Mouse (Mus musculus) neural tube, embryonic 11.5 days (tissue): Measurements from ENCODE around the gene Gm5678. TPM values are rescaled to one million over a fixed set of nuclear protein-coding genes. Genes with fewer than 3 reads are reported as not detected.

Source experiments
- ATAC-seq: fragments of 200-750 bp; cut with Nextera tagmentation; 2 replicates; pipeline ENCODE4 v1.8.0; 2017; ENCODE audit warnings: moderate number of reproducible peaks, mild to moderate bottlenecking, moderate TSS enrichment, moderate library complexity; ENCODE audit not compliant: insufficient read depth, low FRiP score, low TSS enrichment
- DNase-seq: peaks from one replicate; pipeline ENCODE4 v3.0.0-alpha.2; 2015; ENCODE audit warnings: low spot score
- H3K27ac ChIP-seq: fragments of 300-500 bp; sonication (generic); 2 replicates; pipeline ENCODE4 v1.5.1; 2014; ENCODE audit warnings: low read depth, mild to moderate bottlenecking, low read length
- H3K27me3 ChIP-seq: fragments of 300-500 bp; sonication (generic); 2 replicates; pipeline ENCODE4 v1.6.1; 2014; ENCODE audit warnings: mild to moderate bottlenecking, low read length, mixed read lengths; ENCODE audit not compliant: control insufficient read depth, insufficient read depth
- H3K36me3 ChIP-seq: fragments of 300-500 bp; sonication (generic); 2 replicates; pipeline ENCODE4 v1.6.1; 2014; ENCODE audit warnings: mild to moderate bottlenecking, low read length, moderate library complexity, mixed read lengths; ENCODE audit not compliant: control insufficient read depth, insufficient read depth
- H3K4me1 ChIP-seq: fragments of 300-500 bp; sonication (generic); 2 replicates; pipeline ENCODE4 v1.6.1; 2014; ENCODE audit warnings: low read length, mixed read lengths; ENCODE audit not compliant: control insufficient read depth, insufficient read depth
- H3K4me2 ChIP-seq: fragments of 300-500 bp; sonication (generic); 2 replicates; pipeline ENCODE4 v1.6.1; 2014; ENCODE audit warnings: low read depth, mild to moderate bottlenecking, moderate library complexity
- H3K4me3 ChIP-seq: fragments of 300-500 bp; sonication (generic); 2 replicates; pipeline ENCODE4 v1.5.1; 2014; ENCODE audit warnings: low read depth, low read length
- H3K9ac ChIP-seq: fragments of 300-500 bp; sonication (generic); 2 replicates; pipeline ENCODE4 v1.6.1; 2014; ENCODE audit warnings: mild to moderate bottlenecking, low read length
- H3K9me3 ChIP-seq: fragments of 300-500 bp; sonication (generic); 2 replicates; pipeline ENCODE4 v1.6.1; 2016; ENCODE audit warnings: low read length; ENCODE audit not compliant: control insufficient read depth
- WGBS: fragments of 180-500 bp; shearing (Covaris S2); extraction: QIAGEN DNeasy Blood & Tissue Kit; methylation state at CpG from one replicate; pipeline ENCODE4 v1.1.7; 2014; 5-methylcytosine and 5-hydroxymethylcytosine counted together
- polyA plus RNA-seq: library from polyadenylated mRNA; unstranded; fragments of >200 nt; fragmentation: Nextera tagmentation; extraction: Ambion mirVana; gene quantifications from 2 replicates; pipeline ENCODE4 v1.2.1, GENCODE M21; 2014

Gm5678 gene
- polyA plus RNA-seq, 1 experiment from 2014 or later: not detected

DNA sequence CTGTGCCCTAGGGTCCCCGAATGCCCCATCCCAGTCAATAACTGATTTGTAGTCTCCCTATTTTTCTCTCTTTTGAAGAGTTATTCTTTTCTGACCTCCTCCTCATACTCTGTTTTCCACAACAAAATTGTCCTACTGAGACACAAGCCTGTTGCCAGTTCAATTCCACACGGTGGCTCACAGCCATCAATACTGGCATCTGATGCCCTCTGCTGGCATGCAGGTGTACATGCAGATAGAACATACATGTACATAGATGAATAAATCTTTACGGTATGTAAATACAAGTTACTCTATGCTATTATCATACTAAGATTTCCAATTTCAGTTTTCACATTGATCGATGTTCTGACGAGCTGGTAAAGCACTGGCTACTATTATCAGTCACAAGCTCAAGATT, 43.2 kb downstream of the Gm5678 start:
- no peak overlapping the region for H3K9ac ChIP-seq
- H3K4me2 ChIP-seq: no peak overlapping the region
- no peaks in the 10 kb centered on the region for H3K4me1 ChIP-seq
- H3K36me3 ChIP-seq: no peaks in the 10 kb centered on the region
- no peak overlapping the region for H3K4me3 ChIP-seq
- no peaks in the 10 kb centered on the region for H3K27me3 ChIP-seq
- 91% methylated on average over 5 of the region's 5 CpGs for WGBS
- H3K27ac ChIP-seq: no peak overlapping the region
- no peak for DNase-seq
- ATAC-seq: no peak
- no peaks in the 10 kb centered on the region for H3K9me3 ChIP-seq

DNA sequence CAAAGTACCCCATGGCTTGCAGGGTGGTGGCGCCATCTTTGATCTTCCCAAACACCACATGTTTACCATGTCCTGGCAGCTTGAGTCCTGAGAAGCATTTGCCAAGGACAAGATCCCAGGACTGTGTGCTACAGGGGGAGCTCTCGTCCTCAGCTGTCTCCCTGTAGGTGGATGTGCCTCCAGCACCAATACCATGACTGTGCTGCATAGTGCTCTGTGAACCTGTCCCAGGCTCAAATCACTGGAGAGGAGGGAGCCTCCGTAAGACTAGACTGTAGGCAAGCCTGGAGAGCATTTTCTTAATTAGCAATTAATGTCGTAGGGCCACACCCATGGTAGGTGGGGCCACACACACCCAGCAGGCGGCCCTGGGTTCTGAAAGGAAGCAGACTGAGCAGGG, 48.5 kb downstream of the Gm5678 start:
- Histone ChIP-seq H3K9ac (no peak overlapping the region), H3K27me3 (peaks cover 3% of the 10 kb centered on the region; the same call in 1 of the 2 replicates), H3K4me3 (no peak overlapping the region), H3K9me3 (no peaks in the 10 kb centered on the region), H3K36me3 (no peaks in the 10 kb centered on the region), H3K27ac (no peak overlapping the region), H3K4me2 (no peak overlapping the region), H3K4me1 (no peaks in the 10 kb centered on the region)
- no peak for ATAC-seq
- 87% methylated on average over 5 of the region's 5 CpGs for WGBS
- no peak for DNase-seq

DNA sequence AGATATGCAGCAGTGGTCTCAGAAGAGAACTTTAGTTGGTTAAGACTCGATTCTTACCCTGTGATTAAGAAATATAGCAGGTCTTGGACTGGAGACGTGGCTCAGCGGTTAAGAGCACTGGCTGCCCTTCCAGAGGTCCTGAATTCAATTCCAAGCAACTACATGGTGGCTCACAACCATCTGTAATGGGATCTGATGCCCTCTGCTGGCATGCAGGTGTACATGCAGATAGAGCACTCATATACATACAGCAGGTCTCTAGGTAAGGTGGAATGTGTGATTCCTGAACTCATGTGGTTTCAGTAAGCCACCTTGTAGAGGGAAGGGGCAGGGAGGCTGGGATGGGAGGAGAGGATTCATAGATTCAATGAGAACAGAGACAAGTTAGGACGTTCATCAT, 50.3 kb downstream of the Gm5678 start:
- WGBS: 83% methylated on average over 4 of the region's 4 CpGs
- Histone ChIP-seq H3K36me3 (no peaks in the 10 kb centered on the region), H3K9me3 (no peaks in the 10 kb centered on the region), H3K9ac (no peak overlapping the region), H3K27me3 (peaks cover 18% of the 10 kb centered on the region), H3K4me3 (no peak overlapping the region), H3K27ac (no peak overlapping the region), H3K4me1 (peaks cover 2% of the 10 kb centered on the region; the same call in 1 of the 2 replicates), H3K4me2 (no peak overlapping the region)
- DNase-seq (no peak), ATAC-seq (no peak)

DNA sequence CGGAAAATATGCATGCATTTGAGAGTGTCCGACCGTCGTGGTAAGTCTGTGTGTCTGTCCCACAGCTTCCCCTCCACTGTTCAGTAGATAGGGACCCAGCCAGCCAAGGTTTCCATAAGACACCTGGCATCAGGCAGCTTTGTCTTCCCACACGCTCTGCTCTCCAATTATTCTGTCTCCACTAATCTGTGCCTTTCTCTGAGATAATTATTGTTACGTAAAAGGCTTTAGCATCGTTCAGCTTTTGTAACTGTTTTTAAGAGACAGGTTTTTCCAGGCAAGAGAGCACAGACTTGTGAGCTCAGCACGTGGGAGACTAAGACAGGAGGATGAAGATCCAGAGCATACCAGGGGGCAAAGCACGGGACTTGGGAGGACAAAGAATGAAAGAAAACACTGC, 51.3 kb downstream of the Gm5678 start:
- no peak overlapping the region for H3K27ac ChIP-seq
- no peak for ATAC-seq

More for the DNA sequence above, 51.3 kb downstream of the Gm5678 start:
- H3K27me3 ChIP-seq: peaks cover 27% of the 10 kb centered on the region
- H3K9me3 ChIP-seq: no peaks in the 10 kb centered on the region
- no peaks in the 10 kb centered on the region for H3K36me3 ChIP-seq
- no peak overlapping the region for H3K4me2 ChIP-seq
- H3K4me1 ChIP-seq: peaks cover 7% of the 10 kb centered on the region
- H3K9ac ChIP-seq: no peak overlapping the region
- WGBS: 70% methylated on average over 9 of the region's 9 CpGs
- no peak overlapping the region for H3K4me3 ChIP-seq
- DNase-seq: no peak

Other genes with a start within 250 kb of the Gm5678 start
- 7.8 and 8.5 TPM in 2 replicates for gene Setd4, start 24.0 kb upstream of the Gm5678 start, polyA plus RNA-seq
- 105 and 107 TPM in 2 replicates for gene Cbr1, start 22.2 kb upstream of the Gm5678 start, polyA plus RNA-seq
- 0.69 and 1.7 TPM in 2 replicates for gene Cbr3, start 55.1 kb downstream of the Gm5678 start, polyA plus RNA-seq
- gene Dop1b, start 83.8 kb downstream of the Gm5678 start, polyA plus RNA-seq: 16.5 and 24.4 TPM in 2 replicates
- gene Morc3, start 204.0 kb downstream of the Gm5678 start, polyA plus RNA-seq: 33.4 and 34.5 TPM in 2 replicates